Mouse (Mus musculus) left cerebral cortex, postnatal 25 days (tissue): ENCODE measurements around the gene Catsper4. TPM values are rescaled to one million over a fixed set of nuclear protein-coding genes. Genes with fewer than 3 reads are reported as not detected.
"Not testable (repeated sequence)": the region's sequence is repeated elsewhere in the genome, so short reads cannot be mapped to it uniquely, and the experiment has no call there.

Experiments used
- DNase-seq, 2 experiments: peaks; one replicate each; pipeline ENCODE4 v3.0.0; 2022; ENCODE audit warnings: low spot score in 2 of 2, mixed read lengths in 1 of 2
- intact Hi-C: fragments of 180-260 bp; cut with DNase I; formaldehyde crosslinking; loops from one replicate; pipeline ENCODE4 v1.15.1; 2025
- total RNA-seq, 2 experiments: library from RNA; stranded (reverse); gene quantifications; 2 replicates each; pipeline ENCODE4 v1.2.3; 2021

The Catsper4 gene
- not detected for total RNA-seq

DNA sequence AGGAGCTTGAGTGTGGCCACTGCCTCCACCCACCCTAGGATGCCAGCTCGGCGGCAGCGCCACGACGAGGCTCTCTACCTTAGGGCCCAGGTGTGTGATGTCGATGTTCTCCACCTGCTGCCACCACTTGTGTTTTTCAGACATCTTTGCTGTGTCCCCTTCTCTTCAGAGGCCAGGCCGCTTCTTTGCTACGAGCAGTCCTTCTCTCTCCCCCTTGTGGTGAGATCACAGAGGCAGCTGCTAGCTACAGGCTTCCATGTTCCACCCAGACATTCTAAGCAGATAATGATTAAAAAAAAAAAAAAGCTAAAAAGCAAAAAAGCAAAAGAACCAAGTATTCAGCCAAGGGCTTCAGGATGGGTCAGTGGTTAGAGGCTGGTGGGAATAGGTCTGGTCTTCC, at the start of gene Catsper4:
TSS of gene Catsper4 (minus strand) at position 190 of the 400 bp plus-strand sequence.
- intact Hi-C loops, result no loop called here
- no peak for DNase-seq

DNA sequence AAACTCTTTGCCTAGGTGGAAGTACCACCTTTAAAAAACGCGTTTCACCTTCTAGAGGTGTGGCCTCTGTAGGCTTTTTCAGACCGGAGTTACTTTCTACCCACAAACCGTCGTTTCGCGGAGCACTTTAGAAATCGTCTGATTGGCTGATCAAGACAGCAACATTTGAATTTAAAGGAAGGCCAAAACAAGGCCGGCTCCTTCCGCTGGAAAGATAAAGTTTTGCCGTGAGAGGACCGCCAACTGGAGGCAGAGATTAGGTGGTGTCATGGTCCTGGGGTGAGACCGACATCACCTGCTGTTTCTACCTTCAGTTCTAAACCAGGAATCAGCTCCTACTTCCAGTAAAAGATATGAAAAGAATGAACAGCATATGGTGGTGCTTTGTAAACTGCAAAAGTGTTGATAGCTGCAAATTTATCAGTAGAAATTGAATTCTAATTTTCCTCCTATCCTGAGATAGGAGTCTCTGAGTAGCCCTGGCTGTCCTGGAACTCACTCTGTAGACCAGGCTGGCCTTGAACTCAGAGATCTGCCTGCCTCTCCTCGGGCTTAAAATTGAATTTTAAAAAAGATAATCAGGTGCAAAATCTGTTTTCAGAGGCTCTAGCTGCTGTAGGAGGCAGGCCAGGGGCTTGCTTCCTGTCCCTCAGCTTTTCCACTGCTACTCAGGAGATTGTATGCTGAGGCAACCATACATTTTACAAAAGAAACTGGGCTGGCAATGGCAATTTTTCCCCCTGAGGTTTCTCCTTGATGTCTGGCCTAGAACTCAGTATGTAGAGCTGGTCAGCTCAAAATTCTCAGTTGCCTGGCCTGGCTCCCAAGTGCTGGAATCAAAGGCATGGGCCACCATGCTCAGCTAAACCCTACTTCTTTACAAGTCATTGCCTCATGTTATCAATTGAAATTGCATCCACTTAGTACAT, 46.5 kb upstream of the Catsper4 start:
- intact Hi-C loops, result no loop called here
- no peak for DNase-seq

DNA sequence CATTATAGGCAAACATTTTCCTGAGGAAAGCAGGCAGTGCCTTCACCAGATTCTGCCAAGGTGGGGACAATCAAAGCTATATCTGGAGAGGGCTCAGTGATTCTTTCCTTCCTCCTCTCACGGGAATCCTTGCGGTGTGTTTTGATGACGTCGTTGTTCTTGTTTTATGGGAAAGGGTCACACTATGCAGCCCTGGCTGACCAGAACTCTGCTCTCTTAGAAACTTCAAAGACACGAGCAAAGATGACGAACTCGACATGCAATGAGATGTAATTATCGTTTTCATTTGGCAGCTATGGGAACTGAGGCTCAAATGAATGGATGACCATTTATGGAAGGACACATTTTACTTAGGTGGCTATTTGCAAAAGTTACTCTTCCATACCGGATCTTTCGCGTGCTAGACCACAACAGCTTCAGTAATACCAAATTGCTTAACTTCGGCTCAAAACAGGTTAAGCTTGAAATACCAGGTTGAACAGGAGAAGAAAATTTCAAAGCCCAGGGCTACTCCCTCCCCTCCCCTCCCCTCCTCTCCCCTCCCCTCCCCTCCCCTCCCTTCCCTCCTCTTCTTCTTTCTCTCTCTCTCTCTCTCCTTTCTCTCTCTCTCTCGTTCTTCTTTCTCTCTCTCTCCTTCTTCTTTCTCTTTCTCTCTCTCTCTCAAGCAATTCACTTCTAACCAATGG, 45.7 kb upstream of the Catsper4 start:
- intact Hi-C loops, result no loop called here

DNA sequence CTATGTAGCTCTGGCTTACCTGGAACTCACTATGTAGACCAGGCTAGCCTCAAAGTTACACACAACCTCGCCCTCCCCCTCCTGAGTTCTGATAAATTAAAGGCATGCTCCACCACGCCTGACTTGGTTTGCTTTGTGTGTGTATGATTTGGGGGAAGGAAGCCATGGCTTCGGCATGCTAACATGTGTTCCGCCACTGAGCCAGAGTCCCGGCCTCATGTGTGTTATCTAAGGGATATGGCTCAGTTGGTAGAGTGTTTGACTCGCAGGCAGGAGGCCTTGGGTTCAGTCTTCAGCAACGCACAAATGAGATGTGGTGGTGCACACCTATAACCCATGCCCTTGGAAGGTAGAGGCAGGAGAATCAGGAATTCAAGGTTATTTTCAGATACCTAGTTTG, 44.8 kb upstream of the Catsper4 start:
- intact Hi-C loops, result no loop called here
- DNase-seq, result no peak

More for the DNA sequence above, 45.7 kb upstream of the Catsper4 start:
- no peak for DNase-seq

DNA sequence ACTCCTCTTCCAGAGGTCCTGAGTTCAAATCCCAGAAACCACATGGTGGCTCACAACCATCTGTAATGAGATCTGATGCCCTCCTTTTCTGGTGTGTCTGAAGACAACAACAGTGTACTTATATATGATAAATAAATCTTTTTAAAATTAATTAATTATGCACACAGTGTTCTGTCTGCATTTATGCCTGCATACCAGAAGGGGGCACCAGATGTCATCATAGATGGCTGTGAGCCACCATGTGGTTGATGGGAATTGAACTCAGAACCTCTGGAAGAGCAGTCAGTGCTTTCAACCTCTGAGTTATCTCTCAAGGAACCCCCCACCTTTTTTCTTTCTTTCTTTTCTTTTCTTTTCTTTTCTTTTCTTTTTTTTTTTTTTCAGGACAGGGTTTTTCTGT, 42.4 kb upstream of the Catsper4 start:
- DNase-seq, intact Hi-C loops: not testable (repeated sequence)

DNA sequence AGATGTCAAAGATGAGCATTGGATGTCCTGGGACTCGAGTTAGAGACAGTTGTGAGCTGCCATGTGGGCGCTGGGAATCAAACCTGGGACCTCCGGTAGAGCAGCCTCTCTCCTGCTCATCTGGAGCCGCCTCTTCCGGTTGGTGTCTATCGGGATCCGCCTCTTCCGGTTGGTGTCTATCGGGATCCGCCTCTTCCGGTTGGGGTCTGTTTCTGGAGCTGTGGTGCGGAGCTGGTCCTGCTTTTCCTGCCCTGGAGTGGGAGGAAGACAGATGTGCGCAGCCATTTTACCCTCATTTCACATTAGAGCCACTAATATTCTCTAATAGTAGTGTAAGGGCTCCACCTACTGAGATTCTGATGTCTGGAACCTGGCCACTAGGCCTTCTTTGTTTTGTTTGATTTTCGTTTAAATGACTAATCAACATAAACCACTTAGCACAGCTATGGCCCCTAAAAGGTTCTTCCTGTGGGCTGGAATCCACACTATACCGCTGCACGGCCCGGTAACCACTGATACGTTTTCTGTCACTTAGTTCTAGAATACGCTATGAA, 41.0 kb upstream of the Catsper4 start:
- DNase-seq, result no peak
- intact Hi-C loops, result no loop called here

DNA sequence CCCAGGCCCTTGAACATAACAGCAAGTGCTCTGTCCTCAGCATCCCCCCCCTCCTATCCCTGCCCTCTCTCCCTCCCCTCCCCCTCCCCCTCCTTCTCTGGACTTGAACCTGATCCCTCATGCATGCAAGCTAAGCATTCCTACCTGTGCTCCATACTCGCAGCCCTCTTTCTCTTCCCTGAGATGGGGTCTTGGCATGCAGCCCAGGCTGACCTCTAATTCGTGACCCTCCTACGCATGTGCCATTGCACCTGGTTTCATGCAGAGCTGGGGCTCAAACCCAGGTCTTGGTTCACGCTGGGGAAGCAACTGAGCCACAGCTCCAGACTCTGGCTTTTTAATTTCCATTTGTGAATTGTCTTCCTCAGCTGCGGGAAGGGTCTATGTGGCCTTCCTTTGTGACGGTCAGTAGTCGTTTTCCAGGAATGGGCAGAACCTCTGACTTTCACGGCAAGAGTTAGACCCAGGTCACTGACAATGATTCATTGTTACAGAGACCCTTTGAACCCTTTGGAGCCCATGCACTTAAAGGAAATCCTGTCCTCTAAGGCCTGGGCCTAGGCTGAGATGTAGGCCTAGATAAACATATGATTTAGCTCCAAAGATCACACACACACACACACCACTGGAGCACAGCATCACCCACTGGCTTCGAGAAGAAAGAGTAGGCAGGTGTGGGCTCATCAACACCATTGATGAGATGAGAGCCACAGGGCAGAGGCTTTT, 38.8 kb upstream of the Catsper4 start:
- intact Hi-C loops, result no loop called here
- DNase-seq, result no peak

DNA sequence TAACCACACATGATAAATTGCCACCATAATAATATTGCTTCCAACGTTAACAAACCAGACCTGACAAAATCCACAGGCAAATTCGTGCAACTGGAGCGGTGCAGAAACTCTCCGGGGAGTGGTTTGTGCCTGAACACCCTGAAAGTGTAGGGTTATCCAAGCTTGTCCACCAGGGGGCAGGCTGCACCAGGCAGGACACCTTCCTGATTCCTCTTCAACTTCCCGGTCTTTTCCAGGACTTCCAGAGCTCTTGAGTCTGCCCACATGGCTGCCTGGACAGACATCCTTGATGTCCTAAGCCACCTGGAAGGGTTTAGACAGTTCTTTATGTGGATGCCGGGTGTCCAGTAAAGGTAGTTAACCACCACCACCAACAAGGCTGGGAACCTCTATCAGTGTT, 36.0 kb upstream of the Catsper4 start:
- intact Hi-C loops, result no loop called here
- DNase-seq, result peak; percentile 33 to 49

DNA sequence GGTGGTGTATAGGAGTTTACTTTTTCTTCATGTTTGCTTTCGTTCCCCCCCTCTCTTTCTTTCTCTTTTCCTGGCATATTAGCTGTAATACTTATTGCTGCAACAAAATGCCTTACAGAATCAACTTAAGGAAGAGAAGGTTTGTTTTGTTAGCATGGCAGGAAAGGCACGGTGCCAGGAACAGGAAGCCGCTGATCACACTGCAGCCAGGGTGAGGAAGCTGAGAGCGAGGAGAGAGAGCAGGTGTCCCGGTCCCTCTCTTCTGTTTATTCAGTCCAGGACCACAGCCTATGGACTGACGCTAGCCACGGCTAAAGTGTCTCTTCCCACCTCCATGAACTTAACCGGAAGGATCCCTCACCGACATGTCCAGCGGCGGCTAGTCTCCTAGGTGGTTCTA, 31.2 kb upstream of the Catsper4 start:
- intact Hi-C loops, result loop anchor here (10.0 kb wide), 1 partner anchor 226 kb away; no protein-coding TSS in a partner anchor

DNA sequence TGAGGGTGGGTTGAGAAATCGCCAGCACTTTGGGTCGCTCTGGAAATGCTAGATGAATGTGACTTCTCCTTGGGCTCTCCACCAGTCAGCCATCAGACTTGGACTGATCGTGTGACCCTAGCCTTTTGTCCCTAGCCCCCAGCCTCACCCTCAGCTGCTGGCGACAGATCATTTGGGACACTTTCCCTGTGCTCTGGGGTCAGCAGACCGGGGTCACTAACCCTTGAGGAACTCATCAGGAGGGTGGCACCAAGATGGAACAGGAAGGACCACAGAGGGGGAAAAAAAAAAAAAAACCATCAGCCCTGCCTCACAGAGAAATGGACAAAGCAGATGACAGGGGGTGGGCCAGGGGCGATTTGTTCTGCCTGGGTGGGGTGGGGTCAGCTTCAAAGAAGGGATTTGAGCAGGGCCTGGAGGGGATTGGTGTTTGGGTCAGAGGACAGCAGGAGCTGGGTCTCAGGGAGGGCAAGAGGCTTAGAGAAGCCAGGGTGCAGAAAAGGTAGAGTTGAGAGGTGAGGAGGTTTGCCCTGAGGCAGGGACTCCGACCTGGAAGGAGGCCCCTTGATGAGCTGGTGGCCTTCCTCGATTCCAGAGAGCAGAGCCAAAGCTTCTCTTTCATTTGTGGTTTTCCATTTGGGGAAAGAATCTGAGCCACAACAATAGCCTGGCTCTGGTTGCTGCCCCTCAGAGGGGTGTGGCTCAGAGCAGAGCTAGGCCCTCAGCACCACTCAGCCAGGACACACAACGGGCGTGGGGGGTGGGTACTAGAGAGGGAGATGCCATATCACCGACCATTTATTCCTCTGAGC, 30.2 kb upstream of the Catsper4 start:
- intact Hi-C loops, result loop anchor here (10.0 kb wide), 1 partner anchor 227 kb away; no protein-coding TSS in a partner anchor
- DNase-seq, result no peak

More for the DNA sequence above, 31.2 kb upstream of the Catsper4 start:
- DNase-seq, result no peak

DNA sequence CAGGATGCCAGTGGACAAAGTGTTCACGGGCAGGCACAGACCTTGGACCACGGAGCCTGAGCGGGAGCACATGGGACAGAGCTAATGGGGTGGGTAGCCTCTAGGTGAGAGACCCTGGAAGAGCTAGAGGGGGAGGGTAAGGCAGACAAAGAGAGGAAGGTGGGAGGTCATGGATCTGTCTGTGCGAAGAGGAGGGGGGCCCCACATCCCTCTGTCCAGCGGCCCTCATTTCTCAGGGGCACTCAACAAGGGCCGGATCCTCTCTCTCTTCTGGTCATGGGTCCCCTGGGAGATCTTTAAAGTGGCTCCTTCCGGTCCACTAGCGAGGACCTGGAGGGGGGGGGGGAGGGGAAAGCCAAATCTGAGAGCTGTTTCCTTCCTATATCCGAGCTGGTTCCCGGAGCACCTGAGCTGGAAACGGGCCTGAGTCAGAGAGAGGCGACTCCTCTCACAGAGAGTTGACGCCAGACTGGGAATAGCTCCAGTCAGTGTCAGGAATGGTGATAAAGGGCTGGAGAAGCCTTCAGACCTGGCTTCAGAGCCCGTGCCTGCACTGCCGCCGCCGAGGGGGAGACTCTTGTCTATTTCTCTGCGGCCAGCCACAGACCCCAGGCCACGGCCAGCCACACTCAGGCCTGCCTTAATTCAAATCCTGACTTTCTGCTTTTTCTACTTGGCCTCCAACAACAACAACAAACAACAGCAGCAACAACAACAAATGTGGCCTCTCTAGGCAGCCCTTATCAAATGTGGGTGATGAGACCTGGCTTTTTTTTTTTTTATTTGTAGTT, 29.4 kb upstream of the Catsper4 start:
- intact Hi-C loops, result loop anchor here (10.0 kb wide), 1 partner anchor 228 kb away; no protein-coding TSS in a partner anchor
- DNase-seq, result no peak

DNA sequence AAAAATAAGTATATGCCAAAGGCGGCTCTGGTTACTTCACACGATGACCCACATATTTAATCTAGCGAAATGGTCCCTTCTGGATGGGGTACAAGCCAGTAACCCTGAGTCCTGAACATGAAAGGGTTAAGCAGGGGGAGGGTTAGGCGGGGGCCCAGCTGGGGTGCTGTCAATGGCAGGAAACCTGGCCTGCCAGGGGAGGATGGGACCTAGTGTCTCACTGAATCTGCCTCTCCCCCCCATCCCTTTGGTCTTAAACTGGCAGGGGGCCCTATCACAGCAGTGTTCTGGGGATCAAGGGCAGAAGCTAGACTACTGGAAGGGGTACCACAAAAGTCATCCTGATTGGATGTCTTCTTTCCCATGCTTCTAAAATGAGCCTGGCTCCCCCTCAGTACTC, 28.7 kb upstream of the Catsper4 start:
- DNase-seq, result no peak
- intact Hi-C loops, result loop anchor here (10.0 kb wide), 1 partner anchor 229 kb away; no protein-coding TSS in a partner anchor

DNA sequence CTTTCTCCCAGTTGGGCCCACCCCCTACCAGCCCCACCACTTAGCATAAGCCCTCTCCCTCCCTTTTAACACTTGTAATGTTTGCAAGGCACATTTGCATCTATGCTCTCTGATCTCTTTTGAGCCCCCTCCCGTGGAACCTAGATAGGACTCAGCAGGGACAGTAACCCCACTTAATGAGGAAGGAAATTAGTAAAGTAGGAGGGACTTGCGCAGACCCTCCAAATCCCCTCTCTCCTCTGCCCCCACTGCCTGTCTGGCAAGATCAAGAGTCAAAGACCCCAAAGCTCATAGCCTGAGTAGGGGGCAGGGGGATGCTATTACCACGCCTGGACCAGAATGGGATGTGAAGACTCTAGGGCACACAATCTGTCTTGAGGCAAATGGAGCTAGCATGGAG, 27.7 kb upstream of the Catsper4 start:
- intact Hi-C loops, result loop anchor here (5.0 to 10.0 kb wide), 2 partner anchors 102 to 230 kb away; no protein-coding TSS in a partner anchor
- no peak for DNase-seq

DNA sequence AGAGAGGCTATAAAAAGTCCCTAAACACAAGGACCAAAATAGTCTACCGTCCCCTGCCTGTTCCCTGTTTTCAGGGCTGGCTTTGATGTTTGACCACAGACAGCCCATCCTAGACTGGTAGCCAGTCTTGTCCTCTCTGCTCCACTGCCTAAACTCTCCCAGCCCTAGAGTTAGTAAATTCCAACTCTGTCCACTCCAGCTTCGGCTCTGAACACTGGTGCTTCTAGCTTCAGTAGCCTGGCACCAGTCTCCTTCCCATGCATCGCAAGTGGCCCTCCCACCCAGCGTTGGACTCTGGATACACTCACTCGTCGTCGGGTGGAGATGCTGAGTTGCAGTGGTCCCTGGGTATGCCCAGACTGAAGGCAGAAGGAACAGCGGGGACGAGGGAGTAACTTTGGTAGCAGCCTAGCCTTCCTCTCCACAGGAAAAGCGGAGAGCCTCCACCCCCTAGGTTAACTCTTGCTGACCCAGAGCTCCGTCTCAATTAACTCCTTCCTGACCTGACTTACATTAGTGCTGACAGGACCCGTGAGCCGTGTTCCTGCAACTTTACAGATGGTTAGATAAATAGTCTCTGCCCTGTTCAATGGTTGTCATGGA, 26.6 kb upstream of the Catsper4 start, which contains the start of gene Grrp1:
TSS of gene Grrp1 (minus strand) at position 385 of the 603 bp plus-strand sequence.
- no peak for DNase-seq

DNA sequence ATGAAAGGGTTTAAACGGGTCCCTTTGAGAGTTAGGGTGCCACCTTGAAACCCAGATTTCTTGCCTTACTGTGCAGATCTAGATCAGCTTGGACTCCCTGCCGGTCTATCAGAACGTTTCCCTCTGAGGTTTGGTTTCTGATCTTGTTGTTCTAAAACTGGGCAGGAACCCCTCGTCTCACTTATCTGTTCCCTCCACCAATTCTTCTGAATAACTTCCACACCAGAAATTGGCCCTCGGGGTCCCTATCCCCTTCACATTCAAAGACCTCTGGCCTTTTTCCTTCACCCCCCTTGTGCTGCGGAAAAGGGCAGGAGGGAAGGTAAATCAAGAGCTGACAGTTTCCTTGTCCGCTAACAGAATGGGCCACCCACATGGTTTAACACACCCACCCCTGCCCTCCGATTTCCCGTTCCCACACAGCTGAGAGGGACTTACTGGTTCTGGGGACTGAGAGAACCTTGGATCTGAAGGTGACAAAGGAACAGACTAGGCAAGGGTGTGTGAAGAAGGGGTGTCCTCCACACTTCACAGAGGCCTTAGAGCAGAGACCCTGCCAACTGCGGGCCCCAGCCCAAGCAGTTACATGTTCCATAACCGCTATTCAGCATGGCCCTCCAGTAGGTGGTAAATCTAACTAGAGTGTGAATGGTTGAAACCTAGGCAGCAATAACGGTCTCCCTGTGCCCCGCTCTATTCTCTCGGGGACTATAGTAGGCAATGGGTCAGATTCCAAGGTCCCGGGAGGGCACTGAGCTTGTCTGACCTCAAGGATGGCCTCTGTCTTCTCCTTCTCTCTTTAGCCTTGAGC, 25.9 kb upstream of the Catsper4 start:
- no peak for DNase-seq
- intact Hi-C loops, result loop anchor here (5.0 to 10.0 kb wide), 2 partner anchors 104 to 232 kb away; no protein-coding TSS in a partner anchor

More for the DNA sequence above, 26.6 kb upstream of the Catsper4 start, which contains the start of gene Grrp1:
- intact Hi-C loops, result loop anchor here (5.0 to 10.0 kb wide), 2 partner anchors 103 to 231 kb away; no protein-coding TSS in a partner anchor
